In the genomic region with DNA sequence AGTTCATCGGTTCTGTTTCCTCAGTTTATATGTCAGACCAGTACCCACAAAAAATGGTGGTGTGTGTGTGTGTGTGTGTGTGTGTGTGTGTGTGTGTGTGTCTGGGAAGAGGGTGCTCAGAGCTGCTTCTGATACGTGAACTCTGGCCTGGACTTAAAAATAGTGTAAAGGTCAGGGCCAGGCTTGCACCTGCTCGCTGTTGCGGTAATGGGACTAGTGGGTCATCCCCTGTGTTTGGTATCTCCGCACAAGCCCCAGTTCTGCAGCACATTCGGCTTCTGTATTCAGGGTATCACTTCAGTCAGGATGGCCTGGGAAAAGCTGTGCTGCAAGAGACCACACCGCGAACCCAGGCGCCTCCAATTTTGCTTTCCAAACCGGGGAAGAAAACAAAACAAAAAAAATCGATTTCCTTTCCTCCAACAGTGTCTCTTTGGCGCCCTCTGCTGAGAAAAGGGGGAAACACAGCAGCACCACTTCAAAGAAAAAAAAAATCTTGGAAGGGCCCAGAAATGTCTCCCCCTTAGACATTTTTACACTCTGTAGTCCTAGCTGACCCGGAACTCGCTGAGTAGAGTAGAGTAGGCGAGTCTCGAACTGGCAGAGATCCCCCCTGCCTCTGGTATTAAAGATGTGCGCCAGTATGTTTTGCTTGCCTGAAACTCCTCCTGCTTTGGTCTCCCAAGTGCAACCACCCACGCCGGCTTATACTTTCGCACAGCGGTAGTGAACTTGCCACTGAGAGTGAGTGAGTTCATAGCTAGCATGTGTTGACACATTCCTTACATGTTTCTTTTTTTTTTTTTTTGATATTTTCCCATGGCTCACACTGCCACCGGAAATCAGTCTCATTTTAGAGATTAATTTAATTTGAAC, we compare ENCODE assay signal across 8 mouse cellular contexts. TPM values are rescaled to one million over a fixed set of nuclear protein-coding genes. Genes with fewer than 3 reads are reported as not detected.
A peak's percentile ranks its signal among the peaks of the same experiment; 100 is the strongest.
DNase-seq lines count a peak whose midpoint lies in the region; ATAC-seq and TF ChIP-seq lines count a peak whose summit lies in the region.

No protein-coding gene starts in this region.

- H3K9me3 ChIP-seq in heart, embryonic 14.5 days (ENCODE audit: control insufficient read depth, low read length) = no peaks in the 10 kb centered on the region
- no peaks in the 10 kb centered on the region for H3K9me3 ChIP-seq in liver, embryonic 14.5 days (ENCODE audit: control insufficient read depth, low read length)
- H3K9me3 ChIP-seq in neural tube, embryonic 11.5 days (ENCODE audit: control insufficient read depth, low read length) = no peaks in the 10 kb centered on the region
- H3K9me3 ChIP-seq in stomach, postnatal 0 days (ENCODE audit: control insufficient read depth, low read length) = no peaks in the 10 kb centered on the region

- TF ChIP-seq CTCF in liver, embryonic 14.5 days (IDR thresholded peaks at IDR 0.05; ENCODE audit: low read depth) = peak; percentile 86
- peak; percentile 86 for TF ChIP-seq CTCF in stomach, postnatal 0 days (IDR thresholded peaks at IDR 0.05; ENCODE audit: low read depth)

- H3K4me1 ChIP-seq in heart, embryonic 14.5 days (ENCODE audit: control insufficient read depth in 2 of 2, insufficient read depth in 2 of 2, low read length in 2 of 2) = peaks cover 7 to 22% of the 10 kb centered on the region in 2 experiments
- H3K4me1 ChIP-seq in liver, embryonic 14.5 days (replicated peaks; ENCODE audit: control insufficient read depth in 2 of 2, insufficient read depth in 2 of 2, low read length in 1 of 2) = peaks cover 20 to 32% of the 10 kb centered on the region in 2 experiments
- H3K4me1 ChIP-seq in neural tube, embryonic 11.5 days (ENCODE audit: control insufficient read depth, insufficient read depth, low read length) = peaks cover 6% of the 10 kb centered on the region; the same call in 1 of the 2 replicates
- 0 out of 2 replicates have a peak, but pooled peaks cover 2% of the 10 kb centered on the region for H3K4me1 ChIP-seq in stomach, postnatal 0 days (replicated peaks; ENCODE audit: control insufficient read depth, insufficient read depth)

- no peak for TF ChIP-seq EP300 in liver, embryonic 14.5 days (IDR thresholded peaks at IDR 0.05; ENCODE audit: low read depth)
- TF ChIP-seq EP300 in stomach, postnatal 0 days (optimal IDR thresholded peaks at IDR 0.05) = no peak

- H3K27me3 ChIP-seq in heart, embryonic 14.5 days (ENCODE audit: control insufficient read depth, insufficient read depth, low read length) = no peaks in the 10 kb centered on the region
- H3K27me3 ChIP-seq in liver, embryonic 14.5 days (ENCODE audit: control insufficient read depth, insufficient read depth, low read length) = no peaks in the 10 kb centered on the region
- H3K27me3 ChIP-seq in neural tube, embryonic 11.5 days (ENCODE audit: control insufficient read depth, insufficient read depth, low read length) = no peaks in the 10 kb centered on the region
- H3K27me3 ChIP-seq in stomach, postnatal 0 days (ENCODE audit: control insufficient read depth, insufficient read depth, low read length) = no peaks in the 10 kb centered on the region

- no peaks in the 10 kb centered on the region for H3K36me3 ChIP-seq in heart, embryonic 14.5 days (ENCODE audit: control insufficient read depth, insufficient read depth, low read length)
- H3K36me3 ChIP-seq in liver, embryonic 14.5 days (replicated peaks; ENCODE audit: control insufficient read depth, insufficient read depth, low read depth) = no peaks in the 10 kb centered on the region
- H3K36me3 ChIP-seq in neural tube, embryonic 11.5 days (ENCODE audit: control insufficient read depth, insufficient read depth, low read length) = no peaks in the 10 kb centered on the region
- no peaks in the 10 kb centered on the region for H3K36me3 ChIP-seq in stomach, postnatal 0 days (ENCODE audit: control insufficient read depth, insufficient read depth, low read length)

- 11% methylated on average over 22 of the region's 22 CpGs for WGBS in heart, embryonic 14.5 days
- 21% methylated on average over 22 of the region's 22 CpGs for WGBS in liver, embryonic 14.5 days (ENCODE audit: insufficient replicate concordance)
- 25% methylated on average over 22 of the region's 22 CpGs for WGBS in neural tube, embryonic 11.5 days
- 8% methylated on average over 22 of the region's 22 CpGs for WGBS in stomach, postnatal 0 days

- peak overlapping the region; percentile 81 to 92 for H3K27ac ChIP-seq in heart, embryonic 14.5 days (replicated peaks in 1 of 2; ENCODE audit: control insufficient read depth in 1 of 2, insufficient read depth in 1 of 2, low read depth in 2 of 2, low read length in 2 of 2)
- peak overlapping the region; percentile 82 for H3K27ac ChIP-seq in liver, embryonic 14.5 days
- no peak overlapping the region for H3K27ac ChIP-seq in neural tube, embryonic 11.5 days (ENCODE audit: low read depth, low read length)
- H3K27ac ChIP-seq in stomach, postnatal 0 days (replicated peaks) = peak overlapping the region; percentile 92

- H3K4me2 ChIP-seq in heart, embryonic 14.5 days (ENCODE audit: low read length) = peak overlapping the region; percentile 88
- H3K4me2 ChIP-seq in liver, embryonic 14.5 days (ENCODE audit: low read depth) = peak overlapping the region; percentile 68
- H3K4me2 ChIP-seq in neural tube, embryonic 11.5 days (ENCODE audit: low read depth) = peak overlapping the region; percentile 47
- peak overlapping the region; percentile 56 for H3K4me2 ChIP-seq in stomach, postnatal 0 days (replicated peaks; ENCODE audit: low read depth)

- H3K4me3 ChIP-seq in heart, embryonic 14.5 days (ENCODE audit: control insufficient read depth in 1 of 2, insufficient read depth in 1 of 2, low read depth in 1 of 2, low read length in 2 of 2) = peak overlapping the region; percentile 67 to 99
- peak overlapping the region; percentile 79 to 88 for H3K4me3 ChIP-seq in liver, embryonic 14.5 days (ENCODE audit: insufficient read depth in 1 of 2, low read depth in 2 of 2, low read length in 2 of 2)
- peak overlapping the region; percentile 22; the same call in 1 of the 2 replicates for H3K4me3 ChIP-seq in neural tube, embryonic 11.5 days (ENCODE audit: low read depth, low read length)
- H3K4me3 ChIP-seq in stomach, postnatal 0 days (ENCODE audit: low read depth, low read length) = peak overlapping the region; percentile 33

- peak; percentile 91 for DNase-seq in CD4-positive, CD25-positive, alpha-beta regulatory T cell, adult 2 months (ENCODE audit: low read depth, low spot score)
- DNase-seq in brain, embryonic 18.5 days (ENCODE audit: low read depth, low spot score) = peak; percentile 71
- peak; percentile 82 for DNase-seq in fibroblast of lung, adult 2 months (ENCODE audit: low read depth)
- DNase-seq in kidney, postnatal 25 days = peak; percentile 88 to 95
- DNase-seq in liver, embryonic 14.5 days (ENCODE audit: low read depth in 3 of 3, low spot score in 3 of 3) = peak; percentile 75 to 85 (median 78)
- peak; percentile 88 for DNase-seq in neural tube, embryonic 11.5 days (ENCODE audit: low spot score)
- DNase-seq in stomach, postnatal 0 days (ENCODE audit: low spot score) = peak; percentile 88

- no peak for ATAC-seq in heart, embryonic 14.5 days (ENCODE audit: insufficient number of reproducible peaks, insufficient read depth, low FRiP score, low read depth)
- ATAC-seq in liver, embryonic 14.5 days (ENCODE audit: insufficient read depth) = no peak
- no peak for ATAC-seq in neural tube, embryonic 11.5 days (ENCODE audit: insufficient read depth, low FRiP score, low TSS enrichment)
- peak; percentile 48 for ATAC-seq in stomach, postnatal 0 days (ENCODE audit: low FRiP score, low TSS enrichment)

- H3K9ac ChIP-seq in heart, embryonic 14.5 days (ENCODE audit: low read length) = peak overlapping the region; percentile 69
- peak overlapping the region; percentile 100 for H3K9ac ChIP-seq in liver, embryonic 14.5 days (replicated peaks)
- H3K9ac ChIP-seq in neural tube, embryonic 11.5 days (ENCODE audit: low read length) = peak overlapping the region; percentile 48; the same call in 1 of the 2 replicates
- H3K9ac ChIP-seq in stomach, postnatal 0 days (ENCODE audit: low read length) = peak overlapping the region; percentile 31; the same call in 1 of the 2 replicates

RNA-seq across cellular contexts. Expression of a gene that starts 1.2 kb away (rescaled TPM):
- 21.9 and 22.9 TPM in 2 replicates for polyA plus RNA-seq in heart, embryonic 14.5 days (2014; fragmentation: Nextera tagmentation; extraction: Ambion mirVana)
- polyA plus RNA-seq in liver, embryonic 14.5 days (2012; rRNA removed) = 11.6 and 15.3 TPM in 2 replicates
- polyA plus RNA-seq in liver, embryonic 14.5 days (2014; fragmentation: Nextera tagmentation; extraction: Ambion mirVana) = 17.7 and 19.5 TPM in 2 replicates
- polyA plus RNA-seq in neural tube, embryonic 11.5 days (2014; fragmentation: Nextera tagmentation; extraction: Ambion mirVana) = 45.2 and 47.1 TPM in 2 replicates
- polyA plus RNA-seq in stomach, postnatal 0 days (2015; fragmentation: Nextera tagmentation; extraction: Ambion mirVana) = 16.2 and 17.2 TPM in 2 replicates

RNA-seq across cellular contexts. Expression of a gene that starts 13.8 kb away (rescaled TPM):
- polyA plus RNA-seq in heart, embryonic 14.5 days (2014; fragmentation: Nextera tagmentation; extraction: Ambion mirVana) = 14.8 and 16.6 TPM in 2 replicates
- 4.5 TPM in 2 replicates for polyA plus RNA-seq in liver, embryonic 14.5 days (2012; rRNA removed)
- 1.6 and 2.4 TPM in 2 replicates for polyA plus RNA-seq in liver, embryonic 14.5 days (2014; fragmentation: Nextera tagmentation; extraction: Ambion mirVana)
- 30.5 and 33.6 TPM in 2 replicates for polyA plus RNA-seq in neural tube, embryonic 11.5 days (2014; fragmentation: Nextera tagmentation; extraction: Ambion mirVana)
- 4.1 and 5.3 TPM in 2 replicates for polyA plus RNA-seq in stomach, postnatal 0 days (2015; fragmentation: Nextera tagmentation; extraction: Ambion mirVana)

RNA-seq across cellular contexts. Expression of a gene that starts 29.5 kb away (rescaled TPM):
- polyA plus RNA-seq in heart, embryonic 14.5 days (2014; fragmentation: Nextera tagmentation; extraction: Ambion mirVana) = 87.4 and 99.3 TPM in 2 replicates
- 21.6 and 23.7 TPM in 2 replicates for polyA plus RNA-seq in liver, embryonic 14.5 days (2012; rRNA removed)
- polyA plus RNA-seq in liver, embryonic 14.5 days (2014; fragmentation: Nextera tagmentation; extraction: Ambion mirVana) = 16.4 and 18.3 TPM in 2 replicates
- 112 and 117 TPM in 2 replicates for polyA plus RNA-seq in neural tube, embryonic 11.5 days (2014; fragmentation: Nextera tagmentation; extraction: Ambion mirVana)
- 75.2 and 85.9 TPM in 2 replicates for polyA plus RNA-seq in stomach, postnatal 0 days (2015; fragmentation: Nextera tagmentation; extraction: Ambion mirVana)

Comparison
In these comparisons a context has a peak if more than half of its experiments do, and no peak if none do; other contexts are left out.
1. H3K4me3 ChIP-seq: peak in every context shown above with its lines; median percentile 84 in liver, embryonic 14.5 days; 83 in heart, embryonic 14.5 days; 33 in stomach, postnatal 0 days; 22 in neural tube, embryonic 11.5 days.
2. H3K9ac ChIP-seq: peak in every context shown above with its lines; median percentile 100 in liver, embryonic 14.5 days; 69 in heart, embryonic 14.5 days; 48 in neural tube, embryonic 11.5 days; 31 in stomach, postnatal 0 days.